Mouse (Mus musculus) ES-Bruce4 (cell line): Measurements from ENCODE around the gene Cd247.

Source experiments
- CTCF ChIP-seq: IDR thresholded peaks from one replicate; pipeline ENCODE4 v1.8.1; 2011; ENCODE audit warnings: low read depth, low read length
- EP300 ChIP-seq: IDR thresholded peaks from 2 replicates; pipeline ENCODE4 v1.6.1; 2011; ENCODE audit warnings: low read depth, low read length; ENCODE audit not compliant: insufficient read depth
- POLR2A ChIP-seq: IDR thresholded peaks from one replicate; pipeline ENCODE4 v1.8.1; 2011; ENCODE audit warnings: low read length; ENCODE audit not compliant: insufficient read depth

- TF ChIP-seq CTCF (no peak), POLR2A (no peak), EP300 (no peak)
Measured at GRCm38 (mm10) chr1:165790461-165791210, 2.2 kb downstream of the Cd247 start.
